Mouse (Mus musculus): ENCODE data around the gene Exosc6.
A peak's percentile ranks its signal among the peaks of the same experiment; 100 is the strongest.
"Not testable (repeated sequence)": the region's sequence is repeated elsewhere in the genome, so short reads cannot be mapped to it uniquely, and the experiment has no call there.

Gene Exosc6

GRCm38 (mm10) chr8:111056158-111056663 lies at the start of gene Exosc6:
TSS of gene Exosc6 (plus strand) at chr8:111056339.
- DNase-seq: peak; percentile 91

- not testable (repeated sequence) for DNase-seq
These were observed 45.7 kb upstream of the Exosc6 start for GRCm38 (mm10) chr8:111010230-111010991.

- DNase-seq: not testable (repeated sequence)
These were observed 29.5 kb upstream of the Exosc6 start for GRCm38 (mm10) chr8:111026609-111027008.

- peak; percentile 79 for DNase-seq
These were observed 28.7 kb upstream of the Exosc6 start for GRCm38 (mm10) chr8:111027391-111027937.

- peak; percentile 14 for DNase-seq
These were observed 26.6 kb upstream of the Exosc6 start for GRCm38 (mm10) chr8:111029589-111029988.

- DNase-seq: no peak
These were observed 26.1 kb upstream of the Exosc6 start for GRCm38 (mm10) chr8:111030045-111030444.

GRCm38 (mm10) chr8:111031572-111031971 lies 24.6 kb upstream of the Exosc6 start, which contains the start of gene Ddx19b:
TSS of gene Ddx19b (minus strand) at chr8:111031751.
- no peak for DNase-seq

GRCm38 (mm10) chr8:111032916-111033315 lies 23.2 kb upstream of the Exosc6 start, which contains the start of gene Aars:
TSS of gene Aars (plus strand) at chr8:111033144.
- DNase-seq: no peak

GRCm38 (mm10) chr8:111033482-111034215 lies 22.5 kb upstream of the Exosc6 start:
- peak; percentile 97 for DNase-seq

GRCm38 (mm10) chr8:111034276-111034675 lies 21.9 kb upstream of the Exosc6 start:
- DNase-seq: peak; percentile 36

- DNase-seq: no peak
These were observed 19.5 kb upstream of the Exosc6 start for GRCm38 (mm10) chr8:111036591-111036990.

GRCm38 (mm10) chr8:111042546-111042945 lies 13.6 kb upstream of the Exosc6 start:
- DNase-seq: no peak

GRCm38 (mm10) chr8:111044003-111044734 lies 12.0 kb upstream of the Exosc6 start:
- no peak for DNase-seq

GRCm38 (mm10) chr8:111048694-111049093 lies 7.4 kb upstream of the Exosc6 start:
- DNase-seq: peak; percentile 53

GRCm38 (mm10) chr8:111049106-111049505 lies 7.0 kb upstream of the Exosc6 start:
- DNase-seq: no peak

GRCm38 (mm10) chr8:111053827-111054518 lies 2.2 kb upstream of the Exosc6 start:
- DNase-seq: no peak

GRCm38 (mm10) chr8:111055031-111055634 lies 1.0 kb upstream of the Exosc6 start:
- DNase-seq: no peak

- DNase-seq: no peak
These were observed 478 bp upstream of the Exosc6 start for GRCm38 (mm10) chr8:111055661-111056060.

GRCm38 (mm10) chr8:111056691-111057293 lies 653 bp downstream of the Exosc6 start:
- peak; percentile 34 for DNase-seq

- no peak for DNase-seq
These were observed 2.9 kb downstream of the Exosc6 start for GRCm38 (mm10) chr8:111058946-111059572.

- peak; percentile 19 for DNase-seq
These were observed 5.5 kb downstream of the Exosc6 start for GRCm38 (mm10) chr8:111061688-111062071.

Data from thymus, postnatal 14 days (tissue).